Mouse (Mus musculus) limb, embryonic 14.5 days (tissue): ENCODE results near the gene Gpn3. TPM values are rescaled to one million over a fixed set of nuclear protein-coding genes. Genes with fewer than 3 reads are reported as not detected.

ENCODE experiments used
- ATAC-seq: fragments of 200-750 bp; cut with Nextera tagmentation; 2 replicates; pipeline ENCODE4 v1.8.0; 2017; ENCODE audit warnings: low read depth, moderate number of reproducible peaks, moderate TSS enrichment; ENCODE audit not compliant: low FRiP score
- DNase-seq: peaks from one replicate; pipeline ENCODE4 v3.0.0-alpha.2; 2015; ENCODE audit warnings: low spot score
- H3K27ac ChIP-seq: fragments of 300-500 bp; sonication (generic); replicated peaks from 2 replicates; pipeline ENCODE4 v1.5.1; 2014; ENCODE audit warnings: low read depth, mild to moderate bottlenecking, low read length, moderate library complexity, mixed read lengths
- H3K27me3 ChIP-seq: fragments of 300-500 bp; sonication (generic); 2 replicates; pipeline ENCODE4 v1.6.1; 2014; ENCODE audit warnings: low read length, mixed read lengths; ENCODE audit not compliant: control insufficient read depth, insufficient read depth
- H3K36me3 ChIP-seq: fragments of 300-500 bp; sonication (generic); 2 replicates; pipeline ENCODE4 v1.6.1; 2014; ENCODE audit warnings: mild to moderate bottlenecking, low read length, moderate library complexity, mixed read lengths; ENCODE audit not compliant: control insufficient read depth, insufficient read depth
- H3K4me1 ChIP-seq: fragments of 300-500 bp; sonication (generic); 2 replicates; pipeline ENCODE4 v1.6.1; 2014; ENCODE audit warnings: antibody characterized with exemption, low read length, mixed read lengths; ENCODE audit not compliant: control insufficient read depth, insufficient read depth
- H3K4me2 ChIP-seq: fragments of 300-500 bp; sonication (generic); replicated peaks from 2 replicates; pipeline ENCODE4 v1.6.1; 2014; ENCODE audit warnings: low read depth, mild to moderate bottlenecking, low read length, moderate library complexity; ENCODE audit not compliant: severe bottlenecking
- H3K4me3 ChIP-seq: fragments of 300-500 bp; sonication (generic); replicated peaks from 2 replicates; pipeline ENCODE4 v1.5.1; 2014; ENCODE audit warnings: low read length
- H3K9ac ChIP-seq: fragments of 300-500 bp; sonication (generic); 2 replicates; pipeline ENCODE4 v1.6.1; 2014; ENCODE audit warnings: mild to moderate bottlenecking, low read depth, low read length, moderate library complexity; ENCODE audit not compliant: severe bottlenecking
- H3K9me3 ChIP-seq: fragments of 300-500 bp; sonication (generic); 2 replicates; pipeline ENCODE4 v1.6.1; 2016; ENCODE audit warnings: low read length; ENCODE audit not compliant: control insufficient read depth
- POLR2A ChIP-seq: fragments of 200-500 bp; IDR thresholded peaks from 2 replicates; pipeline ENCODE4 v1.8.0; 2012; ENCODE audit warnings: inconsistent platforms, mild to moderate bottlenecking, moderate library complexity, borderline replicate concordance; ENCODE audit not compliant: insufficient read depth, insufficient read length; ENCODE audit errors: extremely low read depth
- WGBS: fragments of 180-500 bp; shearing (Covaris S2); extraction: QIAGEN DNeasy Blood & Tissue Kit; methylation state at CpG from one replicate; pipeline ENCODE4 v1.1.7; 2014; 5-methylcytosine and 5-hydroxymethylcytosine counted together
- polyA plus RNA-seq, 2 experiments: library from polyadenylated mRNA; depleted of rRNA in 1 of 2; stranded (reverse) in 1 of 2; unstranded in 1 of 2; fragments of >200 nt; fragmentation: Nextera tagmentation in 1 of 2; extraction: Ambion mirVana in 1 of 2; gene quantifications; 2 replicates each; pipeline versions ENCODE4 v1.2.1 to v1.2.3; 2012 to 2014

The Gpn3 gene
- polyA plus RNA-seq, 2 experiments = 64.1 to 74.2 TPM

- no peak for DNase-seq
- H3K27me3 ChIP-seq = no peaks in the 10 kb centered on the region
- H3K9me3 ChIP-seq = no peaks in the 10 kb centered on the region
- H3K4me3 ChIP-seq = peak overlapping the region; percentile 86
- 8% methylated on average over 5 of the region's 5 CpGs for WGBS
- ATAC-seq = no peak
- H3K4me1 ChIP-seq = peaks cover 8% of the 10 kb centered on the region; the same call in 1 of the 2 replicates
- peak overlapping the region; percentile 63 for H3K4me2 ChIP-seq
- no peak for TF ChIP-seq POLR2A
- peak overlapping the region; percentile 77 for H3K27ac ChIP-seq
- peak overlapping the region; percentile 76 for H3K9ac ChIP-seq
- peaks cover 29% of the 10 kb centered on the region for H3K36me3 ChIP-seq
Measured at GRCm38 (mm10) chr5:122372878-122373277, 1.2 kb downstream of the Gpn3 start.

- no peaks in the 10 kb centered on the region for H3K27me3 ChIP-seq
- peaks cover 52% of the 10 kb centered on the region for H3K36me3 ChIP-seq
- no peak overlapping the region for H3K4me3 ChIP-seq
- H3K27ac ChIP-seq = no peak overlapping the region
- 91% methylated on average over 4 of the region's 4 CpGs for WGBS
- TF ChIP-seq POLR2A = no peak
- H3K9me3 ChIP-seq = no peaks in the 10 kb centered on the region
- no peak for DNase-seq
- H3K9ac ChIP-seq = no peak overlapping the region
- ATAC-seq = no peak
- no peak overlapping the region for H3K4me2 ChIP-seq
- H3K4me1 ChIP-seq = peaks cover 8% of the 10 kb centered on the region; the same call in 1 of the 2 replicates
Measured at GRCm38 (mm10) chr5:122377101-122377833, 5.6 kb downstream of the Gpn3 start.

GRCm38 (mm10) chr5:122378171-122378570, 6.5 kb downstream of the Gpn3 start:
- Histone ChIP-seq H3K4me2 (no peak overlapping the region), H3K4me3 (no peak overlapping the region), H3K9ac (no peak overlapping the region), H3K9me3 (no peaks in the 10 kb centered on the region), H3K27ac (no peak overlapping the region), H3K36me3 (peaks cover 58% of the 10 kb centered on the region), H3K27me3 (no peaks in the 10 kb centered on the region), H3K4me1 (peaks cover 3% of the 10 kb centered on the region; the same call in 1 of the 2 replicates)
- TF ChIP-seq POLR2A = no peak
- DNase-seq (no peak), ATAC-seq (no peak)
- 94% methylated on average over 12 of the region's 12 CpGs for WGBS

- H3K4me2 ChIP-seq = no peak overlapping the region
- WGBS = 57% methylated on average over 10 of the region's 11 CpGs
- peaks cover 53% of the 10 kb centered on the region for H3K36me3 ChIP-seq
- H3K27me3 ChIP-seq = no peaks in the 10 kb centered on the region
- H3K9me3 ChIP-seq = no peaks in the 10 kb centered on the region
- H3K4me3 ChIP-seq = no peak overlapping the region
- ATAC-seq (peak; percentile 63; the same call in 1 of the 2 replicates), DNase-seq (peak; percentile 65)
- no peaks in the 10 kb centered on the region for H3K4me1 ChIP-seq
- no peak overlapping the region for H3K27ac ChIP-seq
- H3K9ac ChIP-seq = no peak overlapping the region
- no peak for TF ChIP-seq POLR2A
Measured at GRCm38 (mm10) chr5:122379374-122380155, 7.9 kb downstream of the Gpn3 start.

GRCm38 (mm10) chr5:122390006-122390405, 18.3 kb downstream of the Gpn3 start:
- ATAC-seq = no peak
- TF ChIP-seq POLR2A = no peak
- Histone ChIP-seq H3K27ac (no peak overlapping the region), H3K9ac (no peak overlapping the region), H3K4me3 (no peak overlapping the region), H3K4me2 (no peak overlapping the region), H3K4me1 (peaks cover 7% of the 10 kb centered on the region; the same call in 1 of the 2 replicates), H3K9me3 (no peaks in the 10 kb centered on the region), H3K36me3 (0 out of 2 replicates have a peak, but pooled peaks cover 3% of the 10 kb centered on the region), H3K27me3 (no peaks in the 10 kb centered on the region)
- DNase-seq = no peak
- 88% methylated on average over 5 of the region's 5 CpGs for WGBS
